Mouse (Mus musculus): ENCODE data around the gene Ccdc28b.
A peak's percentile ranks its signal among the peaks of the same experiment; 100 is the strongest.

Gene Ccdc28b

DNA sequence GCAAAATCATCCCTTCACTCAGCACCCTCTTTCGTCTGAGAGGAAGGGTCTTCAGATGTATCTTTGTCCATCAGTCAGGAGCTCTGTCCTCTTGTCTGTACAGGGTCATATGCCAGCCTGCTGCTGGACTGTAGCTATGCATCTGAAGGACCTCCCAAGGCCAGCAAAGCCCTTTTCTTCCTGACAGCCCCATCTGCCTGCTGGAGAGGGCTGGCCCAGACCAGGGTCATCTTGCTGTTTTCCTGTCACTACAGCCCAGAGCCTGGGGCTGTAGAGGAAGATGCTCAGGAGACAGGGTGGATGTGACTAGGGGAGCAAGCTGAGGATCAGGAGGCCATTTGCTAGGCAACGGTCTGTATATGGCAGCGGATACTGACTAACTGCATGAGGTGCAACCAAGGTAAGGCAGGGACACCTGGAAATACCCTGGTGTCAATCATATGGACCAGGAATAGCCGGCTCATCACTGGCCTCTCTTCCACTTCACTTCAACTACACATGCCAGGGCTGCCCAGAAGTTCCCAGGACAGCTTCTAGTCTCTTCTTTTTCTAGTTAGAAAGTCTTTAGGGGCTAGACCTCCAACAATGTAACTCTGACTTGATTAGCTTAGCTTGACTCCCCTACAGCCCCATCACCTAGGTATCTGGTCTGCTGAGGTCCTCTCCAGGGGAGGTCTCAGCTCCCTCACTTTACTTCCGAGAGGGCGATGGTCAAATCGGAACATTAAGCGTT, 778 bp downstream of the Ccdc28b start:
- DNase-seq (ENCODE audit: low spot score), result no peak

DNA sequence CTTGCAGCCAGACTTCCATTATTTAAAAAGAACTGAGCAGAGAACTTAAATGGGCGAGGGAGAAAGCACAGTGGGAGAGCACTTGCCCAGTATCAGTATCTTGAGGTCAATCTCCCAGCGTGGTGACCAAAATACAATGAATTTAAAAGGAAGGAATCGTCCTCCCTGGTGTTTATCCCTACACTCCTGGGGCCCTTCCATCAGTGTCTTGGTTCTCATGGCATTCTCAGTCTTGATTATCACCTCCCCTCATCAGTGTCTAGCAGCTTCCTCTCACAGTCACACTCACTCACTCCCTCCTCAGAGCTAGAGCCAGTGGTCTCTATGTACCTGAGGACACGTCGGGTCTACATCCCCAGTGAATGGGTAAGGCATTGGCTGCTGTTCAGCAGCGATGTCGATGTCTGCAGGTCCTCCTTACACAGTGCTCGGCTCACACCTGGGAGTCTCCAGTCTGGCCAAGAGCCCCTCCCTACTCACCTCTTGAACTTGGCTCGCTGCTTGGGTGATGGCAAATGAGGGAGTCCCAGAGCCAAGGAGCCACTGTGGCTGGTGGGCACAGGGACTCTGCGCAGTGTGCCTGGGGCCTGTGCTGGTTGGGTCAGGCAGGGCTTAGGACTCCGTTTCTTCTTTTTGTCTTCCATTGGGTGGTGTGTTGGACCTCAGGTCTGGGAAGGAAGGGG, 1.5 kb downstream of the Ccdc28b start:
- no peak for DNase-seq (ENCODE audit: low spot score)

DNA sequence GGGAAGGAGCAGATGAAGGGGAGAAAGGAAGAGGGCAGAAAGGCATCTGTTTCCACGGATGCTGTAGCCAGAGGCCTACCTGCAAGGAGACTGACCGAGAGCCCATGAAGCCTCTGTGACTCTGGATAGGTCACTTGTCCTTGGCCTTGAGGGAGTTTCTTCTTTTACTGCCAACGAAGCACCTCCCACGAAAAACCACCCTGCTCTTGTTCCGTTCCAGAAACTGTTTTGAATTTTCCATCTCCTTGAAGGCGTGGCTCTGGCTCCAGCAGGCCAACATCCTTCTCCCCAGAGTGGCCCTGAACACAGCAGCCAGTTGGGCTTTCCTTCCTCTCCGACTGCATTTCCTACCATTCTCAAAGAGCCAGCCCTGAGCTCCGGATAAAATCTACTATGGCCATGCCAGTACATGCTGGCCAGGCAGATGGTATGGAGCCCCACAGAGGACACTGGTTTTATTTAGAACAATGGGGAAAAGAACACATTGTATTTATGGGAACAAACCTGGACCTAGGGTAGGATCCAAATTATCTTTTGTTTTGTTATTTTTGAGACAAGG, 2.4 kb downstream of the Ccdc28b start:
- no peak for DNase-seq (ENCODE audit: low spot score)

DNA sequence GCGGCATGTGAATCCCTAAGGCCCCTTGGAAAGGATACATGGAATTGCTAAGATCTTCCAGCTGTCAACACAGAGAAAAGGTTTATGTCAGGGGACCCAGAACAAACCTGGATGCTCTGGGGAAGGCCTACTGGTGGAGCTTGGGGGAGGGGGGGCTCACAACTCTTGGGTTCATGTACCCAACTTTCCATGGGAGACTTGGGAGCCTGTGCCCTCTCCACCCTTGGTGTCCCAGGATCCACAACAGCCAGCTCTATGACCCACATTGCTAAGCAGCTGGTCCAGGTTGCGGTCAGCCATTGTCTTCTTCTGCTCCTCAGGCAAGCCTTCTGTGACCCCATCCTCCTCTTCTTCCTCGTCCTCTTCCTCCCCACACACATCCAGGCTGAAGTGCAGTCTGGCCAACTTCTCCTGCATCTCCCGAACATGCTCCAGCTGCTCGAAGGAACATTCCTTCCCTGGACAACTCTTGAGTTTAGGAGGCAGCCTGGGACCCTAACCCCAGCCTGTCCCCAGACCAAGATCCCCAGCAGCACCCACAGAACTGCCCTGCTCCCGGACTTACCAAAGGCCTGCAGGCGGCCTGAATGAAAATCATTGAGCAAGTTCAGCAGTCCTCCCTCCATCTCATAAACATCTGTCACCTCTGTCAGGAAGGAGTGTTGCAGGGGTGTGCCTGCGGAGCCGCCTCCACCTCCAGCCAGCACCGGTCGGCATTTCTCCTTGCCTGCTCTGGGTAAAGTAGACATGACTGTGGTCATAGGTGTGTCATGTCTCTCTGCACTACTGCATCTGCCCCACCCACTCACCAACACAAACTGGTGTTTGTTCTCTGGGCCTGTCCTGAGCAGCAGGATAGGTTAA, 3.1 kb downstream of the Ccdc28b start:
- no peak for DNase-seq (ENCODE audit: low spot score)

DNA sequence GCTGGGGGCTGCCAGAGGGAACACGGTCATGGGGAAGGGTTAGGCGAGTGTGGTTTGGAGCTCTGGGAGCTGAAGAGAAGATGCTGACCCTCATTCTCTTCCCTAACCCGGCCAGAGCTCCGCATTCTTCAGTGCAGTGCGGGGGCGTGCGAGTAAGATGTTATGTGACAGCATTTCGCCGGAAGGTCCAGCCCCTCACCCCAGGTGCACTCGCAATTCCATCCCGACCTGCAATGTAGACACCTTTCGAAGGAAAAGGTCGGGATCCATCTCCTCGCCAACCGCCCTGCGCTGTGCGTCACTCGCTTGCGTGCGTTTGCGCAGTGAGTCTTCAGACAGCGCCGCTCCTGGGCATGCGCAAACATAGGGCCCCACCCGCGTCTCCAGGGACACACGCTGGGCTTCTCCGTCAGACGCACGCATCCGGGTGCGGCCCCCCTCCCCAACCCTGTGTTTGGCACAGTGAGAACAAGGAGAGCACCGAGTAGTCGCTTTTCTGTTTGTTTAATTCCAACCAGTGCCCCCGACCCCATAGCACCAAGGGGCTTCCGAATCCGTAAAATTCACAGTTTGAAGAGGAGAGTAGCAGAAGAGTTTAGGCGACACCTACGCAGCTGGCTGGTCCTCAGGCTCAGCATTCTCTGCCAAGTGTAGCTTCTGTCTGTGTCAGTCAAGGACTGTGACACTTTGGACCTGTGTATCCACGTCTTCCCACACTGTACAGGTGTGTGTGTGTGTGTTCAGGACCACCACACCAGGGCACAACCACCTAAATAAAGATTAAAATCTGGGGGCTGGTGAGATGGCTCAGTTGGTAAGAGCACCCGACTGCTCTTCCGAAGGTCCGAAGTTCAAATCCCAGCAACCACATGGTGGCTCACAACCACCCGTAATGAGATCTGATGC, 4.7 kb downstream of the Ccdc28b start, which contains the start of gene Iqcc:
Gene Iqcc (minus strand): TSS at position 314 of the 906 bp plus-strand sequence.
- peak; percentile 88 for DNase-seq (ENCODE audit: low spot score)

DNA sequence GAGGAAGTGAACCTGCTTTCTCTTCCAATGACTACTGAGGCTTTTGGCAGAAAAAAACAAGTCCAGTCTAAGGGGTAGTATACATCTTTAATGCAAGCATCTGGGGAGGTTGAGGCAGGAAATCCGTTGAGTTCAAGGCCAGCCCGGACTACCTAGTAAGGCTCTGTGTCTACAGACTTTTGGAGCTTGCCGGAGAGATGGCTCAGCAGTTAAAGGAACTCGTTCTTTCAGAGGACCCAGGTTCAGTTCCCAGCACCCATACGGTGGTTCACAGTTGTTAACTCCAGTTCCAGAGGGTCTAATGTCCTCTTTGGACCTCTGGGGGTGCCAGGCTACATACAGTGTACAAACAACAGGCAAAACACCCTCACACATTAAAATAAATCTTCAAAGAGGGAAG, 5.7 kb downstream of the Ccdc28b start:
- DNase-seq (ENCODE audit: low spot score), result no peak

DNA sequence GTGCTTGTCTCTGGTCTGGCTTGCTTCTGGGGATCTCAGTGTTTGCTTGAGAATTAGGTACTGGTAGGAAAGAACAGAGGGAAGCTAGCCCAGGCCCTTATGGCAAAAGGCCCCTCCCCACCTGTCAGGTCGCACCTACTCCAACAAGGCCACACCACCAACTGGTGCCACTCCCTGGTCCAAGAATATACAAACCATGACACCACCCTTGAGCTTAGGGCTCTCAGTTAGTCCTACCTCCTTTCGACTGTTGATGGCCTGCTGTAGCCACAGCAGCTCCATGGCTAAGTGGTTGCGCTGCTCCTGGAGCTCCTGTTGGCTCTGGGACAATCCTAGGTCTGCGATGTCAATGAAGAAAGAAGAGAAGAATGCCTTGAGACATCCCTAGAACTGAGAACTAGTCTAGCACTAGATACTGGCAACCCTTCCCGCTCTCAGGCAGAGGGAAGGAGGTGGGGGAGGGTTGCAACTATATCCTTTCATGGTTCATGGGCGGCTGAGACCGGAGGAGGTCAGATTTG, 6.6 kb downstream of the Ccdc28b start:
- no peak for DNase-seq (ENCODE audit: low spot score)

DNA sequence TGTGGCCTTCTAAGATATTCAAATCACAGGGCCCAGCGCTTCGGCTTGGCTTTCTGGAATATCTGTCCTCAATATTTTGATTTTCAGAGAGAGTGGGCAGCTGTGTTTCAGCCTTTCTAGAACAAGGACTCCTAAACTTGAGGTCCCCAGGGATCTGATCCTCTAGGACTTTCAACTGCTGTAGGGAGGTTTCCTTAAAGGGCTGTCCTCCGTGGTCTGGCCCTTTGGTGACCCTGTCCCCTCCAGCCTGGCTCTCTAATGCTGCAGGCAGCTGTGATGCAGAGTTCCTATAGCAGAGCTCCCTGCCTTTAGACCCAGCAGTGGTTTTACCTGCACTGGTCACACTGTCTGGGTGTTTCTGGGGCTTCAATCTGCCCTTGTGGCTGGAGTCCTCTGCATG, 7.1 kb downstream of the Ccdc28b start:
- no peak for DNase-seq (ENCODE audit: low spot score)

DNA sequence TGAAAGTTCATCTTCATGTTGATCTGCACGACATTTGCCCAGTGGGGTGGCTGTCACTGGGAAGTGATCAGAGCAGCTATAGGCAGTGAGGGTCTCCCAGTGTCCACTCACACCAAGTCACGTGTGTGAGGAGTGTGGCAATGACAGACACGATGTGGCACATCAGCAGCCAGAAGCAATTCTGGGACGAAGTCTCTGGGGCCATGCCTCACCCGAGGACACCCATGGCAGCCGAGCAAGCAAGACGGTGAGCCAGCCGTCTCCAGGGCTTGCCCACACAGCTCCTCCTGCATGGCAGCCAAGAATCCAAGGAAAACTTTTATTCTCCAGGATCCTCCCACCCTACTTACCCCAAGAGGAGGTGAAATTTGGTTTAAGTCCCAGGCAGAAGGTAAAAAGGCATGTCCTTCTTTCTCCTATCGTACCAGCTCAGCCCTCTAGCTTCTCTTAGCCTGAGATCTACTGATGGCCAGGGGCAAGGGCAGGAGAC, 7.9 kb downstream of the Ccdc28b start:
- DNase-seq (ENCODE audit: low spot score), result no peak

DNA sequence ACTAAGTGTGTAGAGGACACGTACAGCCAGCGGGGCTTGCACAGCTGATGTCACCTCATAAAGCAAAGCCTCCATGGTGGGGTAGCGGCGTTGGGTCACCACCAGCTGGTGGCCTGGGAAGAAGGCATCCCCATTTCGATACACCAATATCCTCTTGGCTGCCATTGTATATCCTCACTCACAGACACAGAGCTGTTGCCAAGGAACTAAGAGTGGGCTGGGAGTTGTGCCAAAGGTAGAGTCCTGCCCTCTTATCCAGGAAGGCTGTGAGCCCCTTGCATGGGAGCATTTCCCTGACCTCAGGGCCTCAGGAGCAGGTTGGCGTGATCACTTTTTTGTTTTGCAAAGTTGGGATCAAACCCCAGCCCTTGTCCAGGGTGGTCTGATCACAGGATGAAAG, 9.7 kb downstream of the Ccdc28b start, which contains the start of gene Dcdc2b:
Gene Dcdc2b (minus strand): TSS at position 165 of the 400 bp plus-strand sequence.
- DNase-seq (ENCODE audit: low spot score), result no peak

DNA sequence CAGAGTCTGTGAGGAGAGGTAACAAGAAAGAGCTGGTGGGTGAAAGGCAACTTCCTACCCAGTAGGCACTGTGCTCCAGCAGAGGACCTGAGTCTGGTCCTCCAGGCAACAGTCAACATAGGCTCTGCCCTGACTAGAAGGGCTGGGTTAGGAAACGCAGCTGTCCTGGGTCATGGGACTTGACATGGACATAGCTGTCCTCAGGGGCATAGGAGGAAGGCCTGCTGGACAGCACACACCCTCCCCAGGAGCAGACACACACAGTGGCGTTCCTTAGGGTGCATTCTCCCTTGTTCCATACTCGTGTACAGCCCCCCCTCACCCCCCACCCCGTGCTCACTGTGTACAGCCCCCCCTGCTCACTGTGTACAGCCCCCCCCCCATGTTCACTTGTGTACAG, 13.3 kb downstream of the Ccdc28b start:
- DNase-seq (ENCODE audit: low spot score), result no peak

DNA sequence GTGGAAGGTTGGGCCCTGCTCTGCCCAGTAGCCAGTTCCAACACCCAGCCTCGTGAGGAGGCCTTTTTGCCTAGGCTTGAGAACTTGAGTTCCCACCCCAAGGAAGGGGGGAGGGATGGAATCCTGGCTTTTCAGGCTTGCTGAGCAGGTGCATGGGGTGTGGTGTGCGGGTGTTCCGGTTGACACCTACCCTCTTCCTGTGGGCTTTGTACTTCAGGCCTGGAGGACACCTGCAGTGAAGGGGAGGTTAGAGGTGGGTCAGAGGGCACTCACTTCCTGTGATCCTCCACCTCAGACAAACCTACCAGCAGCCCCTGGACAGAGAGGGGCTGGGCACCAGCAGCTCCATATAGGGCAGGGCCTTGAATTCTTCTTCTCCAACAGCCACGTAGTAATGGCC, 13.7 kb downstream of the Ccdc28b start:
- DNase-seq (ENCODE audit: low spot score), result no peak

DNA sequence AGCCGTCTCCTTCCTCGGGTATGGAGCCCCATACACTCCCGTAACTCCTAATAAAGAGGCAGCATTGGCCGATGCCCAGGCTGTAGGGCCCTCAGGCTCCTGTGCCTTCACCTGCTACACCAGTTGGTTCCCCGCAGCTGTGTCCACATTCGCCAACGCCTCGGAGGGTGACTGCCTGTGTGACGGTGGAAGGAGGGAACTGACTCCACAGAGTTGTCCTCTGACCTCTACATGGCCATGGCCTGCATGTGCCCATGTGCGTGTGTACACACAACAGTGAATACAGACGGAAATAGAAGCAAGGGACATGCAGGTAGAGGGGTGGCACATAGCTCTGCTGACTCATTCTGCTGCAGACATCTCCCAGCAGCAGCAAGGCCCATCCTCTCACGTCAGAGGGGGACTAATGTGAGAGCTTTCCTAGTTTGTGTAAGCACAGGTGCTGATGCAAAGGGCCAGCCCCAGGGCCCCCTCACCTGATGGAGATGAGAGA, 14.6 kb downstream of the Ccdc28b start:
- DNase-seq (ENCODE audit: low spot score), result no peak

DNA sequence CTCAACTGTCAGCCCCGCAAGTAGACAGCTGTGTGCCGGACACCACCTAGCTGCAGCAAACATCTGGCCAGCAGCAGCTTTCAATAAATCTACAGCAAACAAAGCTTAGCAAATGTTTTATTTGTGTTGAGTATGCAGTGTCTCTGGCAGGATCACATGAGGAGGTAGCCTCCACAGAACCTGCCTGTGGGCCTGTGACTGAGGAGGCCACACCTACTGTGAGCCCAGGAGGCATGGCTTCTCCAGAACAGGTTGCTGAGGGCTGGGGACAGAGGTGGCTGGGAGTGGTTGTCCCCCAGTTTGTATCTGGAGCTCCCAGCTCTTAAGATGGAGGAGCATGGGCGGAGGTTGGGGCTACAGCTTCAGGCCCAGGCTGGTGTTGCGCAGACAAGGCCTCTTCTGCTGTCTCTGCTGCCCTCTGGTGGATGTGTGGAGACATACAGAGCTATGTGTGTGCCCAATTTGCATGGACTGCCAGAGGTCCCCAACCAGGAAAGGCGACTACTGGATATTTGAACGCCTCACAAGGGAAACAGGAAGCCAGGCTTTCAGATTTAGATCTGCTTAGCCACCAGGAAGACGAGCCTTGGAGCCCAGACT, 15.2 kb downstream of the Ccdc28b start:
- no peak for DNase-seq (ENCODE audit: low spot score)

DNA sequence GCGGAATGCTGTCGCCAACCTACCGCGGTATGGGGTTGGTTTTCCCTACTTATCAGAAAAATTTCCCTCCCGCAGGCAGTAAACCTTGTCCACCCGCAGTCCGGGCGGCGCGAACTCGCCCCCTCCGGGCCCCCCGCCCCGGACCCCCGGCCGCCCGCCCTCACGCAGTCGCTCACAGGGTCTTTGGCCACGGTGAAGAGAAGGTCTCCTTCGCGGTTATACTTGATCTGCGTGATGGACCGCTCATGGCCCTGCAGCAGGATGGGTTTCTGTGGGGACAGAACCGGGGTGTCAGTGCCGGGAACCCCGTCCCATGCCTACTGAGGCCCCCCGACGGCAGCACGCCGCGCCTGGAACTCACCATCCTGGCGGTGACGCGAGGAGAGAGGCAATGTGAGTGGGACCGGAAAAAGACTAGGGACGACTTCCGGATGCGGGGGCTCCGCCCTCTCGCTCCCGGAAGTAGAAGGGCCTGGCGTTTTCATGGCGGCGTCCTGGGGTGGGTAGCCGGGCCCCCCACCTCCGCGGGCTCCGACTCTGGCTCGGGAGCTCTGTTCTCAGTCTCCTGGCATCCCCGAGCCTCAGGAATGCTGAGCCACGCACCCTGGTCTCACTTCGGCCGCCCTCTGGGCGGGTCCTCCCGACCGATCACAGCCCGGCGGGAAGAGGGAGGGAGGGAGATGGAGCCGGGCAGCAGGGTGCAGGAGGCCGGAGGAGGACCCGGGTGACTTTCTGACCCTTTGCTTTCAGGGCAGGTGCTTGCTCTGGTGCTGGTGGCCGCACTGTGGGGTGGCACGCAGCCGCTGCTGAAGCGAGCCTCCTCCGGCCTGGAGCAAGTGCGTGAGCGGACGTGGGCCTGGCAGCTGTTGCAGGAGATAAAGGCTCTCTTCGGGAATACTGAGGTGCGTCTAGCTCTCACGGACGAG, 23.3 kb downstream of the Ccdc28b start, which contains the start of the genes Eif3i and Tmem234:
Gene Eif3i (minus strand): TSS at position 416 of the 926 bp plus-strand sequence.
Gene Tmem234 (plus strand): TSS at position 436 of the 926 bp plus-strand sequence.
- DNase-seq (ENCODE audit: low spot score), result peak; percentile 41

DNA sequence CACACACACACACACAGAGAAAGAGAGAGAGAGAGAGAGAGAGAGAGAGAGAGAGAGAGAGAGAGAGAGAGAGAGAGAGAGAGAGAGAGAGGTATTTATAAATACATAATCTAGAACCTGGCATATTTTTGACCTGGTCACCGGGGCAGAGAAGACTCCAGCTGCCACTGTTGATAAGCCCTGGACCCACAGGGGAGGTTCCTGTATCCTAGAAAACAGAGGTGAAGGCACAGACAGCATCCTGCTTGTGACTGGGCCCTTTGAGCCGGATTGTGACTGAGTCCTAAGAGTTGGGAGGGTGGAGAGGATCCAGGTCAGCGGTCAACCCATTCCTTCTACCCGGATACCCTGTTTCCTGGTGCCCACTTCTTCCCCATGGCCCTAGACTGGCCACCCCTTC, 34.9 kb downstream of the Ccdc28b start:
- DNase-seq (ENCODE audit: low spot score), result no peak

DNA sequence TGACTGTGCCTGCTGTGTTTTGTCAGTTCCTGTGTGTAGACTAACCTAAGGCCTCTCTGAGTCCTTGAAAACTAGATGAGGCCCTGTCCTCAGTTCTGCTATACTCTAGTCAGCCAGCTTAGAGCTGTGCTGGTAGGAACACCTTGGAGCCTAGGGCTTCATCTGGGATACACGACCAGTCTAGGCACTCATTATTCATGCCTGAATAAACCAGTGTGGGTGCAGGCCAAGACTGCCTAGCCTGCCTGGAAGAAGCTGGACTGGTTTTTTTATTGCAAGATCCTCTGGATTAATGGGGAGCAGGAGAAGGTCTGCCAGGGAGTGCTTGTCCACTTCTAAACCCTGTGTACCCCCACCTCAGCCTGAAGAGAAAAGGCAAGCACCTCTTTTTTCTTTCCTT, 36.8 kb downstream of the Ccdc28b start:
- DNase-seq (ENCODE audit: low spot score), result no peak

DNA sequence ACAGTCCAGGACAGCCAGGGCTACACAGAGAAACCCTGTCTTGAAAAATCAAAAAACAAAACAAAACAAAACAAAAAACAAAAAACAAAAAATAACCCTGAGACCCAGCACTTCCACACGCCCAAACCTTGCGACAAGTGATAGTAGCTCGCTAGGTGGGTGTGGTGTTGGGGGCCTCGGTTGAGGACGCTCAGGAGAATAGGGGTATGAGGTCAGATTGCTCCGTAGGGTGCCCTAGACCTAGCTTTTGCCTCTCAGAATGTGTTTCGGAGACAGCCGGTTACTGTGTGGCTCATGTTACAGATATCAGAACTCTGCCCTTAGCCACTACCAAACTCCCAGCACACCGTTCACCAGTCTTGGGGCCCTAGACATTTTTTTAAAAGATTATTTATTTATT, 38.0 kb downstream of the Ccdc28b start:
- no peak for DNase-seq (ENCODE audit: low spot score)
